Mouse (Mus musculus) hindbrain, postnatal 0 days (tissue): Measurements from ENCODE around the gene Gtf2i. TPM values are rescaled to one million over a fixed set of nuclear protein-coding genes. Genes with fewer than 3 reads are reported as not detected.

Experiments used
- ATAC-seq: fragments of 200-750 bp; cut with Nextera tagmentation; 2 replicates; pipeline ENCODE4 v1.8.0; 2017; ENCODE audit warnings: mild to moderate bottlenecking, moderate TSS enrichment, moderate library complexity
- DNase-seq: peaks from one replicate; pipeline ENCODE4 v3.0.0-alpha.2; 2015; ENCODE audit warnings: low spot score
- H3K27ac ChIP-seq: fragments of 300-500 bp; sonication (generic); 2 replicates; pipeline ENCODE4 v1.5.1; 2014; ENCODE audit warnings: mild to moderate bottlenecking
- H3K27me3 ChIP-seq: fragments of 300-500 bp; sonication (generic); 2 replicates; pipeline ENCODE4 v1.6.1; 2014; ENCODE audit warnings: low read length, mixed read lengths; ENCODE audit not compliant: insufficient read depth
- H3K36me3 ChIP-seq: fragments of 300-500 bp; sonication (generic); 2 replicates; pipeline ENCODE4 v1.6.1; 2014; ENCODE audit warnings: low read length, mixed read lengths; ENCODE audit not compliant: insufficient read depth
- H3K4me1 ChIP-seq: fragments of 300-500 bp; sonication (generic); 2 replicates; pipeline ENCODE4 v1.6.1; 2014; ENCODE audit warnings: antibody characterized with exemption, low read length, mixed read lengths; ENCODE audit not compliant: insufficient read depth
- H3K4me2 ChIP-seq: fragments of 300-500 bp; sonication (generic); 2 replicates; pipeline ENCODE4 v1.6.1; 2014; ENCODE audit warnings: low read depth, mild to moderate bottlenecking, low read length, moderate library complexity, mixed read lengths
- H3K4me3 ChIP-seq: fragments of 300-500 bp; sonication (generic); 2 replicates; pipeline ENCODE4 v1.5.1; 2014; ENCODE audit warnings: low read length
- H3K9ac ChIP-seq: fragments of 300-500 bp; sonication (generic); replicated peaks from 2 replicates; pipeline ENCODE4 v1.6.1; 2014; ENCODE audit warnings: mild to moderate bottlenecking, low read length, moderate library complexity, mixed read lengths
- H3K9me3 ChIP-seq: fragments of 300-500 bp; sonication (generic); 2 replicates; pipeline ENCODE4 v1.6.1; 2016; ENCODE audit warnings: low read length, mixed read lengths
- CTCF ChIP-seq: IDR thresholded peaks from 2 replicates; pipeline ENCODE4 v1.5.1; 2016; ENCODE audit warnings: antibody characterized with exemption, control low read depth, low read depth
- WGBS: fragments of 180-500 bp; shearing (Covaris S2); extraction: QIAGEN DNeasy Blood & Tissue Kit; methylation state at CpG from one replicate; pipeline ENCODE4 v1.1.7; 2014; 5-methylcytosine and 5-hydroxymethylcytosine counted together
- polyA plus RNA-seq: library from polyadenylated mRNA; unstranded; fragments of >200 nt; fragmentation: Nextera tagmentation; extraction: Ambion mirVana; gene quantifications from 2 replicates; pipeline ENCODE4 v1.2.1, GENCODE M21; 2015
- total RNA-seq: library from RNA; depleted of rRNA; stranded (reverse); fragments of >200 nt; gene quantifications from 2 replicates; pipeline ENCODE4 v1.2.3, GENCODE M21; 2014

The Gtf2i gene
- total and polyA plus RNA-seq, 2 experiments from 2014 or later = 85.6 to 103 TPM

DNA sequence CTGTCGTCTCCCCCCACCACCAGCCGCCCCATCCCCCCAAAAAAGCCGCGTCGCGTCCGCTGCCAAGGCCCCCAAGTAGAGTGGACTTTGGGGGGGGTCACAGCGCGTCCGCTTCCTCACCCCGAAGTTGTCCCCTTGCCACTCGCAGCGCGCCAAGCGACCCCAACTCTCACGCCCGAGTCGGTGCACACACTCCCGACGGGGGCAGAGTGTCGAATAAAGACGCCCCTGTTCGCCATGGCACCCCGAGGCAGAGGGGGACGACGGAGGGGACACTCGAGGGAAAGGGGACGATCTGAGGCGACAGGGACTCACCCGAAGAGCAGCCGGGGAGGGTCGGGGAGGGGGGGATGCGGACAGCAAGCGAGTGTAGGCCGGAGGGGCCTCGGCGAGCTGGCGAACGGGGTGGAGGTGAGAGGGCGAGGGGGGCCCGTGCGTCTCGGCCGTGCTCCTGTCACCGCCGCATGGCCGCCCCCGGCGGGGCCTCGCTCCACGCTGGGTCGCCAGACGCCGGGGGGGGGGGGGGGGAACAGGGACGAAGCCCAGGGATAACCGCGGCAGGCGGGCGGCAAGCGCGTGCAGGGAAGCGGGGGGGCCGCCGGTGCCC is 389 bp downstream of the Gtf2i start:
- under 1% methylated on average over 43 of the region's 64 CpGs for WGBS
- no peak for DNase-seq
- ATAC-seq = peak; percentile 33
- Histone ChIP-seq H3K9ac (peak overlapping the region; percentile 99), H3K27ac (peak overlapping the region; percentile 100), H3K4me3 (peak overlapping the region; percentile 90), H3K36me3 (no peaks in the 10 kb centered on the region; the same call in 1 of the 2 replicates), H3K9me3 (no peaks in the 10 kb centered on the region), H3K4me1 (peaks cover 4% of the 10 kb centered on the region), H3K27me3 (no peaks in the 10 kb centered on the region), H3K4me2 (peak overlapping the region; percentile 69)
- no peak for TF ChIP-seq CTCF

DNA sequence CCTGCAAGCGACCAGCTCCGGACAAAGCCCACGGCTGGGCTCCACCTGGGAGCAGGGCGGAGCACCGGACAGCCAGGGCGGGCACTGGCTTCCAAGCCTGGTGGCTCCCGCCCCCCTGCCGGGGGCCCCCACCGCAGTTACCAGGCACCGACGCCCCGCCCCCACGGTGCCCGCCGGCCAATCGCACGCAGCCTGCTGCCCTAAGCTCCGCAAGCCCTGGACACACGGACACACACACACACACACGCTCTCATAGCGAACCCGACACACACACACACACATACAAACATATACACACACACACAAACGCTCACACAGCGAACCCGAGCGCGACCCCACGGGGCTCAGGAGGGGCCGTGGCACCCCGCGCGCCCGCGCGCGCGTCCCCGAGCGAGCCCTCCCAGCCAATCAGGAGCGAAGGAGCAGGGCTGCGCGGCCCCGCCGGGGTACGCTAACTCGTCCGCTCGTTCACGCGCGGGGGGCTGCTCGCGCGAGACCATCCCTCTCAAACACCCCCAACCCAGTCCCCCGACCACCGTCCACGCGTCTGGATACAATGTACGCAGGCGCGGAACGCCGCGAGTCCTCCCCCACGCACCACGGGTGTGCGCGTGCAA is 1.0 kb downstream of the Gtf2i start:
- Histone ChIP-seq H3K27me3 (no peaks in the 10 kb centered on the region), H3K36me3 (no peaks in the 10 kb centered on the region; the same call in 1 of the 2 replicates), H3K27ac (peak overlapping the region; percentile 100), H3K4me2 (peak overlapping the region; percentile 69), H3K4me3 (peak overlapping the region; percentile 90), H3K4me1 (peaks cover 4% of the 10 kb centered on the region), H3K9ac (peak overlapping the region; percentile 99), H3K9me3 (no peaks in the 10 kb centered on the region)
- TF ChIP-seq CTCF = no peak
- DNase-seq = peak; percentile 98
- WGBS = under 1% methylated on average over 63 of the region's 68 CpGs
- peak; percentile 90 for ATAC-seq

GRCm38 (mm10) chr5:134312691-134313450 is 1.7 kb downstream of the Gtf2i start:
- Histone ChIP-seq H3K9me3 (no peaks in the 10 kb centered on the region), H3K36me3 (no peaks in the 10 kb centered on the region; the same call in 1 of the 2 replicates), H3K27ac (peak overlapping the region; percentile 100), H3K4me3 (peak overlapping the region; percentile 90), H3K27me3 (no peaks in the 10 kb centered on the region), H3K4me2 (peak overlapping the region; percentile 69), H3K9ac (peak overlapping the region; percentile 99), H3K4me1 (peaks cover 4% of the 10 kb centered on the region)
- ATAC-seq = no peak
- DNase-seq = no peak
- TF ChIP-seq CTCF = no peak
- 2% methylated on average over 19 of the region's 19 CpGs for WGBS

GRCm38 (mm10) chr5:134311894-134312411 is 2.6 kb downstream of the Gtf2i start:
- Histone ChIP-seq H3K27ac (peak overlapping the region; percentile 41; the same call in 1 of the 2 replicates), H3K4me2 (peak overlapping the region; percentile 69), H3K36me3 (no peaks in the 10 kb centered on the region; the same call in 1 of the 2 replicates), H3K4me3 (peak overlapping the region; percentile 90), H3K4me1 (peaks cover 4% of the 10 kb centered on the region), H3K27me3 (no peaks in the 10 kb centered on the region), H3K9ac (peak overlapping the region; percentile 99; the same call in 1 of the 2 replicates), H3K9me3 (no peaks in the 10 kb centered on the region)
- no peak for TF ChIP-seq CTCF
- WGBS = 73% methylated on average over 6 of the region's 6 CpGs
- DNase-seq (no peak), ATAC-seq (no peak)

DNA sequence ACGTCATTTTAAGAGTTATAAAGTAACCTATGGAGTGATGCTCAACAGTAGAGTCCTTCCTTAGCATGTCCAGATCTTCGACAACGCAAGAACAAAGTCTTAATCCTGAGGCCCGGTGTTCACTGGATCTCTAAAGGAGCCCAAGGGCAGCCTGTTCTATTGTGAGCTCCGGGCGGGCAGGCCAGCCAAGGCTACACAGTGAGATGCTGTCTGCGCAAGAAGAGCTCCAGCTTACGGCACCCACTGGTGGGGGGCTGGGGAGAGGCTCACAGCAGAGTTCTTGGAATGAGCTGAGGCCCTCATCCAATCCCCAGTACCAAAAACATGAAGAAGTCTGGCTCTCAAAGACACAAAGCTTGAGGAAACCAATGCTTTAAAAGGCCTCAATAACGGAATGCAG is 4.4 kb downstream of the Gtf2i start:
- no peak overlapping the region for H3K4me3 ChIP-seq
- no peaks in the 10 kb centered on the region for H3K9me3 ChIP-seq
- no peak overlapping the region for H3K4me2 ChIP-seq
- no peak for DNase-seq
- H3K27me3 ChIP-seq = no peaks in the 10 kb centered on the region
- no peak overlapping the region for H3K27ac ChIP-seq
- no peaks in the 10 kb centered on the region; the same call in 1 of the 2 replicates for H3K36me3 ChIP-seq
- no peak overlapping the region for H3K9ac ChIP-seq
- TF ChIP-seq CTCF = no peak
- WGBS = 88% methylated on average over 9 of the region's 9 CpGs
- H3K4me1 ChIP-seq = peaks cover 4% of the 10 kb centered on the region; the same call in 1 of the 2 replicates
- ATAC-seq = no peak

GRCm38 (mm10) chr5:134309345-134309744 is 5.2 kb downstream of the Gtf2i start:
- Histone ChIP-seq H3K27ac (no peak overlapping the region), H3K9me3 (no peaks in the 10 kb centered on the region), H3K4me1 (peaks cover 4% of the 10 kb centered on the region; the same call in 1 of the 2 replicates), H3K36me3 (no peaks in the 10 kb centered on the region; the same call in 1 of the 2 replicates), H3K27me3 (no peaks in the 10 kb centered on the region), H3K9ac (no peak overlapping the region), H3K4me3 (no peak overlapping the region), H3K4me2 (no peak overlapping the region)
- no peak for TF ChIP-seq CTCF
- WGBS = 96% methylated on average over 1 of the region's 1 CpGs
- DNase-seq (no peak), ATAC-seq (no peak)
